Mouse (Mus musculus) testis, adult 2 months (tissue): Measurements from ENCODE around the gene Olfr288.

Experiments
- CTCF ChIP-seq: fragments of 200-500 bp; IDR thresholded peaks from 2 replicates; pipeline ENCODE4 v1.5.1; 2012; ENCODE audit warnings: low read depth, mild to moderate bottlenecking, inconsistent platforms, low read length, moderate library complexity; ENCODE audit not compliant: control insufficient read depth, insufficient read depth, insufficient replicate concordance
- POLR2A ChIP-seq: fragments of 200-500 bp; IDR thresholded peaks from 2 replicates; pipeline ENCODE4 v1.6.1; 2012; ENCODE audit warnings: low read depth, mild to moderate bottlenecking, inconsistent platforms, low read length, moderate library complexity; ENCODE audit not compliant: control insufficient read depth

DNA sequence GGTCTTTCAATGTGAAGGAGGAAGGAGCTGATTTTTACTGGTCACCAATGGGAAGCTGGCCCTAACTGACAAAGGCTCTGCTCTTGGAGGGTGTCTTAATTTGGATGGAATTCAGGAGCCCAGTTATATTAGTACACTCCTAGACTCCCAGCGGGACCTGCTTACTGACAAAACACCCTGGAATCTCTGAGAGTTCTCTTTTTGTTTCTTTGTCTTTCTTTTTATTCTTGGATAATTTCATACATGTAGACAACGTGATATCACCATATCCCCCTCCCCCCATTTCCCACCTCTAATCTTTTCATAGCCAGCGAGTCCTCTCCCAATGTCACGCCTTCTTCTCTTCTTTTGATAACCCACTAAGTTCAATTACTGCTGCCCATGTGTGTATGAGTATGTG lies 39.0 kb upstream of the Olfr288 start, which contains the start of gene Olfr286:
- TF ChIP-seq CTCF, result no peak
- TF ChIP-seq POLR2A, result no peak
